Mouse (Mus musculus) bone marrow macrophage, adult 2 months (primary cell): ENCODE results near the gene Sez6. TPM values are rescaled to one million over a fixed set of nuclear protein-coding genes. Genes with fewer than 3 reads are reported as not detected.

Experiments used
- H3K27ac ChIP-seq: 2 replicates; pipeline ENCODE4 v1.5.1; 2012; ENCODE audit warnings: low read depth, low read length; ENCODE audit not compliant: insufficient read depth
- H3K4me1 ChIP-seq: 2 replicates; pipeline ENCODE4 v1.6.1; 2012; ENCODE audit warnings: low read length; ENCODE audit not compliant: control insufficient read depth, insufficient read depth
- H3K4me3 ChIP-seq: 2 replicates; pipeline ENCODE4 v1.5.1; 2012; ENCODE audit warnings: mild to moderate bottlenecking, low read length, moderate library complexity; ENCODE audit not compliant: insufficient read depth
- CTCF ChIP-seq: IDR thresholded peaks from 2 replicates; pipeline ENCODE4 v1.5.1; 2012; ENCODE audit warnings: low read depth, mild to moderate bottlenecking, low read length, moderate library complexity
- POLR2A ChIP-seq: IDR thresholded peaks from 2 replicates; pipeline ENCODE4 v1.6.1; 2012; ENCODE audit warnings: mild to moderate bottlenecking, low read depth, low read length, borderline replicate concordance
- polyA plus RNA-seq: library from polyadenylated mRNA; stranded (reverse); fragments of >200 nt; gene quantifications from 2 replicates; pipeline ENCODE4 v1.2.4, GENCODE M21; 2012; ENCODE audit not compliant: missing spikeins, insufficient read depth, insufficient read length

Gene Sez6
- polyA plus RNA-seq, 1 experiment = 0.24 TPM

DNA sequence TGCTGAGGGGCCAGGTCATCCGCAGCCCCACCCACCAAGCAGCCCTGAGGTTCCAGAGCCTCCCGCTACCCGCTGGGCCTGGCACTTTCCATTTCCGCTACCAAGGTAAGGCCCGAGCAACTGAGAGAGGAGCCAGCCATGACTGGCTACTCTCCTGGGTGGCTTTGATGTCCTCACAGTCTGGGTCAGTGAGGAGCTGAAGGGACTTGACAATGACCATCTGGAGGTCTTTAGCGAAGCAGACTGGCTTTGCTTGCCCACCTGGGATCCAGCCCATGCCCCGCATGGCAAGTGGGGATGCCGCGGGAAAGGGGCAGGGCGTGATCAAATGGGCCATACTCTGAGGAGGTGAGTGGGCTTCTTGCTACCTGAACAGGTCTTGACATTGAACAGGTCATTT is 32.3 kb downstream of the Sez6 start:
- no peaks in the 10 kb centered on the region for H3K4me1 ChIP-seq
- TF ChIP-seq POLR2A (no peak), CTCF (no peak)
- no peak overlapping the region for H3K4me3 ChIP-seq
- no peak overlapping the region for H3K27ac ChIP-seq

DNA sequence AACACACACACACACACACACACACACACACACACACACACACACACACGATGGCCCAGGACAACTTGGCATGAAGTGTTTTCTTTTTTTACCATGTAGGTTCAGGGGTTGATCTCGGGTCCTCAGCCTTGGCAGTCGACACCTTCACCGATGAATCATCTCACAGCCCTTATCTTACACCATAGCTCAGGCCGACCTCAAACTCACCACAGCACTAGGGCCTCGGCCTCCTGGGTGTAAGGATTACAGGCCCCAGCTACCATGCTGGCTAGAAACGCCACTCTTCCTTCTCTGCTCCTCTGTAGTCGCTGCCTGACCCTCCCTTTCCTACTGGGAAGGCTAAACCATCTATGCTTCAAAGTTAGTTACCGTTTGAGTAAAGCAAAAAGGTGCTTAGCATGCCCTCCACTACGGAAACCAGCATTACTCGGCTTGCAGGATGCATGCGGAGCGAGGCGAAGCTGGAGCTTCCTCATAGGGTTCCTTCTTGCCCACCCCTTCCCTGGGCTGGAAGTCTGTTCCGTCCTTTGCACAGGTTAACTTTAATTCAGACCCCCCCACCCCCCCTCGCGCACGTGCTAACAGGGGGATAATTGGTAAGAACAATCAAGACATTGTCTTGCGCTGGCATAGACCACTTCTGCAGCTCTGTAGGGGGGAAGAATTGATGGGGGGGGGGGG is 34.0 kb downstream of the Sez6 start:
- H3K4me3 ChIP-seq = no peak overlapping the region
- TF ChIP-seq CTCF = no peak
- no peak for TF ChIP-seq POLR2A
- no peaks in the 10 kb centered on the region for H3K4me1 ChIP-seq
- H3K27ac ChIP-seq = no peak overlapping the region

DNA sequence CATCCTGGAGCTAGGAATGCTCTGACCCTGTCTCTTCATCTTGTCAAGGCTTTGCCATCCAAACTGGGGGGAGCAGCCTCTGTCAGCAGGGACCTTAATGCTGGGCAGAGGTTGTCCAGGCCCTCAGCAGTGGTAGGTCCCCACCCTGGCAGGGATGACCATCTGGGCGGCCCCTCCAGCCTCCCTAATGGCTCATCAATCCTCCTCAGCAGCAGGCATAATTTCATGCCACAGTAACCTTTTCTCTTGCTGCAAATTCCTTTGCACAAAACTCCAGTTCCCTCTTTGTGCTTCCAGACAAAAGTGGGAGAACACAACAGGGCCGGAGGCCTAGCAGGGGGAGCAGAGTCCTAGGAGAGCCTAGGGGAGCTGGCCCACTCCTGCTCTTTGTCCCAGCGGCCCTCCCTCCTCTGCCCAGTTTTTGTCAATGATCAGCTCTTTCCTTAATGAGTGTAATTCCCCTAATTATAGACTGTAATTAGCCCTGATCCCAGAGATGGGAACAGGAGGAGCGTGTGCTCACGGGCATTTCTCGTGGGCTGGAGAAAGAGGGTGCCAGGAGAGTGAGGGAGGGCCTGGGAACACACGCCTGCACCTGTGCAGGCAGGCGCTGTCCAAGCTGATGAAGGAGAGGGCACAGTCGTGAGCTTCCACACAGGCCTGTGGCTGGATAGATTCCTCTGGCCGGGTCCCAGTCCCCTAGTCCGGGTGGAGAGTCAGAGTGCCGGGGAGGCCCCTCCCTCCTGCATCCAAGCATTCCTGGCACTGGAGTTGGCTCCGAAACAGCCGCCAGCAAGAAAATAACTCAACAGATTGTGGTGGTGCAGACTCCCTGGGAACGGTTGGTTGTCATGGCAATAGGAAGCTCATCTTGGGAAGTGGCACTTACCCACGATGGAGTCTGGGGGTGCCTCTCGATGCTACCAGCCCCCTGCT is 34.8 kb downstream of the Sez6 start:
- TF ChIP-seq CTCF = no peak
- TF ChIP-seq POLR2A = no peak
- Histone ChIP-seq H3K4me3 (no peak overlapping the region), H3K4me1 (no peaks in the 10 kb centered on the region), H3K27ac (no peak overlapping the region)

DNA sequence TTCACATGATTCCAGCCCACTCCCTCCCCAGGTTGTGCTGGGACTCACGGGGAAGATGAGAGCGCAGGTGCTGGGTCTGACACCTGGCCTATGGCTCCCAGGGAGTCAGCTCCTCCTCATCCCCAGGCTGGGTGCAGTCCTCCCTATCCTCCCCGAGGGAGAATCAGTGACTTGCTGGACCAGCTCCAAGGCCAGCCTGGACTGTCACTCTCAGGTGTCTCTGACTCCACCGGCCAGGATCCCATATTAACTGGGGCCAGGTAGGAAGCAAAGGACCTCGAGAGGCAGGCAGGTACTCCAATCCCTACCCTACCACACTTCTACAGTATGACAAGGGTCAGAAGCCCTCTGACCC is 35.4 kb downstream of the Sez6 start:
- Histone ChIP-seq H3K4me1 (no peaks in the 10 kb centered on the region), H3K27ac (no peak overlapping the region), H3K4me3 (no peak overlapping the region)
- TF ChIP-seq CTCF (no peak), POLR2A (no peak)

DNA sequence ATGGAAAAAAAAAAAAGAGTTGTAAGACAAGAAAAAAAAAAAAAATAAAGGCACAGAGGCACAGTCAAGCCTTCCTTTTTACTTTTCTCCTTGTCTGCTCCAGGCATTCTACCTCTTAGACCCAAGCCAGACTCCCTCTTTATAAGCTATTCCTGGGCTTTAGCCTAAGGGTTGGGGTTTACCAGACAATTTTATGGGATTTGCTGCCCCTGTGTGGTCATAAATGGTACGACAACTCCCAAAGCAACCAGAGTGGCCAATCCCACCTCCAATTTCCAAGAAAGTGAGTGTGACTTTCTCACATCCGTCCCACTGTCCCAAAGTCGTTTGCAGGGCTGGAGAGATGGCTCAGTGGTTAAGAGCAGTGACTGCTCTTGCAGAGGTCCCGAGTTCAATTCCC is 36.5 kb downstream of the Sez6 start:
- H3K4me1 ChIP-seq = no peaks in the 10 kb centered on the region
- no peak overlapping the region for H3K27ac ChIP-seq
- TF ChIP-seq POLR2A (no peak), CTCF (no peak)
- no peak overlapping the region for H3K4me3 ChIP-seq

DNA sequence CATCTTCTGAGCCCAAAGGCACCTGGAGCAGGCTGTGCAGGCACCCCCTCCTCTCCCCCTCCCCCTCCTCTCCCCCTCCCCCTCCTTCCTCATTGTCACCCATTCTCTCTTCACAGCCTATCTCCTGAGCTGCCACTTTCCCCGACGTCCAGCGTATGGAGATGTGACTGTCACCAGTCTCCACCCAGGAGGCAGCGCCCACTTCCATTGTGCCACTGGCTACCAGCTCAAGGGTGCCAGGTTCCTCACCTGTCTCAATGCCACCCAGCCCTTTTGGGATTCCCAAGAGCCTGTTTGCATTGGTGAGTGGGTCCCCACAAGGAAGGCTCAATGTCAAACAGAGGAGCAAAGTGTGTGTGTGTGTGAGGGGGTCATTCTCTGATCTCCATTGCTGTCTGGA is 38.2 kb downstream of the Sez6 start:
- H3K27ac ChIP-seq = no peak overlapping the region
- no peaks in the 10 kb centered on the region for H3K4me1 ChIP-seq
- H3K4me3 ChIP-seq = no peak overlapping the region
- no peak for TF ChIP-seq CTCF
- TF ChIP-seq POLR2A = no peak

DNA sequence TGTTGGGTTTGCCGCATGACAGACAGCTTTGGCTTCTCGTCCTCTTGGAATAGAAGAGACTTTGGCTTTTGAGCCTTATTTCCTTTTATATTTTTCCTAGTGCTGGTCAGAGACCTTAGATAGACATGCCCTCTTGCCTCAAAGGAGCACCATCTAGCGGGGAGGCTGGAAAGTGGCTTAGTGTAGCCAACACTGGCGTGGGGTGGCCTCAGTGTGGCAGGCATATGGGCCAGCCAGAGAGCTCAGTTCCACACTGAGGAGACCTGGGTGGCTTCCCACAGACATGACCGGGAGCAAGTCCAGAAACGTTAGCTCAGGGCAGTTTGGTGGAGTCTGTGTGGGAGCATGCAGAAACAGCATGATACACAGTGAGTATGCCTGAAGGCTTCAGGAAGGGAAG is 40.1 kb downstream of the Sez6 start:
- Histone ChIP-seq H3K27ac (no peak overlapping the region), H3K4me1 (no peaks in the 10 kb centered on the region), H3K4me3 (no peak overlapping the region)
- no peak for TF ChIP-seq POLR2A
- TF ChIP-seq CTCF = no peak

DNA sequence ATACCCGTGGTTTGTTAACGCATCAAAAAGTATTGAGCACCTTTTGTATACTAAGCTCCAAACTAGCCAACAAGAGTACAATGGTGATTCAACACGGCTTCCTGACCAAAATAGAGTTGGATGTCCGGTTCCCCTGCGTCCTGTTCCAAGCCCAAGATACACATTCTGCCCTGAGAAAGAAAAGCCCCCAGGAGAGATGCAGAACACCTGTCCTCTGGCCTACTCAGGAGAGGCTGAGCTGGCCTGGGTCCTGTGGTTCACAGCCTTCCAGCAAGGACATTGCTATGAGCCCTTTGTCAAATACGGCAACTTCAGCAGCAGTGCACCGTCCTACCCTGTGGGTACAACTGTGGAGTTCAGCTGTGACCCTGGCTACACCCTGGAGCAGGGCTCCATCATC is 42.9 kb downstream of the Sez6 start:
- Histone ChIP-seq H3K4me3 (no peak overlapping the region), H3K27ac (no peak overlapping the region), H3K4me1 (no peaks in the 10 kb centered on the region)
- TF ChIP-seq POLR2A = no peak
- no peak for TF ChIP-seq CTCF

DNA sequence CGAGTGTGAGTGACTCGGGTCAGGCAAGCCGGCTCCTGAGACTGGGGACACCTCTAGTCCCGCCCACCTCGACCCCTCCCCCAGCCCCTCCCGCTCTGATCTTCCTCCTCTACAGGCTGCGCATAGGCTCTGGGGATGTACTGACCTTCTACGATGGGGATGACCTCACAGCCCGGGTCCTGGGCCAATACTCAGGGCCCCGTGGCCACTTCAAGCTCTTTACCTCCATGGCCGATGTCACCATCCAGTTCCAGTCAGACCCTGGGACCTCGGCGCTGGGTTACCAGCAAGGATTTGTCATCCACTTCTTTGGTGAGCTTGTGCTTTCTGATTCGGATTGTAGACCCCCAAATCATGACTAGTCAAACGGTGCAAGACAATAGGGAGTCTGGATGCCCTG is 43.7 kb downstream of the Sez6 start:
- H3K27ac ChIP-seq = no peak overlapping the region
- no peaks in the 10 kb centered on the region for H3K4me1 ChIP-seq
- no peak for TF ChIP-seq CTCF
- TF ChIP-seq POLR2A = no peak
- no peak overlapping the region for H3K4me3 ChIP-seq

DNA sequence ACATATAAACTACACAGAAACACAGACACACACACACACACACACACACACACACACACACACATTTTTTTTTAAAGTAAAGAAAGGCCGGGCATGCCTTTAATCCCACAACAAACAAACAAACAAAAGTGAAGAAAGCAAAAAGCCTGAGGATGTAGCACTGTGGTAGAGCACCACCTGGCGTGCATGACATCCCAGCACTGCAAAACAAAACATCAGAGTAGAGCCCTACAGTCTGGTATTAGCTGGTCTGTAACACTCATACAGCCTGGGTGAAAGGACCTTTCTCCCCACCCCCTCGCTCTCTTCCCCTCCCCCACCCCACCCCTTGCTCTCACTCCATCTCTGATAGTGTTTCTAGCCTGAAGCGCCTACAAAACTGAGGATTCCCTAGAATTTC is 45.3 kb downstream of the Sez6 start:
- TF ChIP-seq POLR2A (no peak), CTCF (no peak)
- no peak overlapping the region for H3K4me3 ChIP-seq

DNA sequence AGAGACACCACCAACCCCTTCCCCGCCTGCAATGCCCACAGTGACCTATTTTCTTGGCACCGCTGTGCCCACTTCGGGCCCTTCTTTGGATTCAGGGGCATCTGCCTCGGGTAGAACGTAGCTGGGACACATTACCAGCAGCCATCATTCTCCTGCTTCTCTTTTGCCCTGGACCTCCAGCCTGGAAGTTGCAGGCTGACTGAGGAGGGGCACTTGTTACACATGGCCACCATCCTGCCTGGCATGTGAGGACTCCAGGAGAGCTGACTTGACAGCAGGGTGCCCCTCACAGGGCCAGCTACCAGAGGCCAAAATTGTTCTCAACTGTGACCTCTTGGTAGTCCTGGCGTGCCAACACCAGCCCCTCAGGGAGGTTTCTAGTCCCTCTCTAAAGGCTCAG is 47.6 kb downstream of the Sez6 start:
- TF ChIP-seq POLR2A = no peak
- no peak for TF ChIP-seq CTCF

More for the DNA sequence above, 45.3 kb downstream of the Sez6 start:
- H3K27ac ChIP-seq = no peak overlapping the region
- peaks cover 8% of the 10 kb centered on the region for H3K4me1 ChIP-seq

More for the DNA sequence above, 47.6 kb downstream of the Sez6 start:
- H3K4me3 ChIP-seq = no peak overlapping the region
- H3K27ac ChIP-seq = no peak overlapping the region
- H3K4me1 ChIP-seq = peaks cover 10% of the 10 kb centered on the region
